Mouse (Mus musculus): ENCODE results near the gene Ccdc153. TPM values are rescaled to one million over a fixed set of nuclear protein-coding genes. Genes with fewer than 3 reads are reported as not detected.

Ccdc153 gene
- polyA plus RNA-seq, 2 experiments: not detected

DNA sequence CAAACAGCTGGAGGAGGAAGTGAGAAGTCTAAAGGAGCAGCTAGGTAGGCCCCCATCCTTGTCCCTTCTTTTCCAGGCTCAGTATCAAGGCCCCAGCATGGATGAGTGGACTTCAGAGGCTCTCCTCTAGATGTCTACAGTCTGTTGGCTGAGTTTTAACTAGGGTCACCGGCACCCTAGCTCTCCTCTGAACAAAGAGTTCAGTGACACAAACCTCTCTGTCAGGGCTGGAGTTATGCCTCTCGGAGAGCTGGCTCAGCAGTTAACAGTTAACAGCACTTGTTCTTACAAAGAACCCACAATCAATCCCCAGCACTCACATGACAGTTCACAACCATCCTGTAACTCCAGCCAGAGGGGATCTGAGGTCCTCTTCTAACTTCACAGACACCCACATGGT lies 3.1 kb downstream of the Ccdc153 start:
- H3K4me2 ChIP-seq (ENCODE audit: low read depth): no peak overlapping the region
- H3K4me3 ChIP-seq (ENCODE audit: insufficient read depth in 1 of 2, low read depth in 2 of 2, low read length in 2 of 2): no peak overlapping the region
- DNase-seq (ENCODE audit: low read depth in 3 of 3, low spot score in 3 of 3): no peak
- ATAC-seq (ENCODE audit: insufficient read depth): no peak
- no peaks in the 10 kb centered on the region; the same call in none of the 2 replicates for H3K27me3 ChIP-seq (ENCODE audit: control insufficient read depth, insufficient read depth, low read length)
- TF ChIP-seq CTCF (IDR thresholded peaks at IDR 0.05; ENCODE audit: low read depth): no peak
- no peak for TF ChIP-seq EP300 (IDR thresholded peaks at IDR 0.05; ENCODE audit: low read depth)
- 59% methylated on average over 2 of the region's 2 CpGs for WGBS (ENCODE audit: insufficient replicate concordance)
- H3K36me3 ChIP-seq (replicated peaks; ENCODE audit: control insufficient read depth, insufficient read depth, low read depth): no peaks in the 10 kb centered on the region
- no peak overlapping the region for H3K27ac ChIP-seq
- H3K9ac ChIP-seq (replicated peaks): no peak overlapping the region
- no peaks in the 10 kb centered on the region for H3K9me3 ChIP-seq (ENCODE audit: control insufficient read depth, low read length)
- H3K4me1 ChIP-seq (replicated peaks; ENCODE audit: control insufficient read depth in 2 of 2, insufficient read depth in 2 of 2, low read length in 1 of 2): no peaks in the 10 kb centered on the region; a peak in 1 of 4 replicates

DNA sequence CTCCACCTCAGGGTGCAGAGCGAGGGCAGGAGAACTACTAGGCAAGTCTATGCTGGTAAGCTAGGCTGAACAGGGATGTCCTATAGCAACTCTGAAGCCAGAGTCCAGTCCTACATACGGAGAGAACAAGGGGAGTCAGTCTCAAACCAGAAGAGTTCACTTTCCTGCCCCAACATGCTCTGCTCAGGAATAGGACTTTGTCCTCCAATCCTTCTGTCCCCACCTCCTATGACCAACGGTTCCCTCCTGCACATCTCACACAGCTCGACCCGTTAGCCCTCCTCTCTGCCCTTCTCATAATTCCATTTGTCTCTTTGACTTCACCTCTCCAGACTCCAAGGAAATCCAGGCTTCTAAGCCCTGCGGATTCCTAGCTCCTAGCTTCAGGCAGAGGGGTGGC lies 7.4 kb downstream of the Ccdc153 start:
- 57% methylated on average over 6 of the region's 6 CpGs for WGBS (ENCODE audit: insufficient replicate concordance)
- no peaks in the 10 kb centered on the region for H3K27me3 ChIP-seq (ENCODE audit: control insufficient read depth, insufficient read depth, low read length)

DNA sequence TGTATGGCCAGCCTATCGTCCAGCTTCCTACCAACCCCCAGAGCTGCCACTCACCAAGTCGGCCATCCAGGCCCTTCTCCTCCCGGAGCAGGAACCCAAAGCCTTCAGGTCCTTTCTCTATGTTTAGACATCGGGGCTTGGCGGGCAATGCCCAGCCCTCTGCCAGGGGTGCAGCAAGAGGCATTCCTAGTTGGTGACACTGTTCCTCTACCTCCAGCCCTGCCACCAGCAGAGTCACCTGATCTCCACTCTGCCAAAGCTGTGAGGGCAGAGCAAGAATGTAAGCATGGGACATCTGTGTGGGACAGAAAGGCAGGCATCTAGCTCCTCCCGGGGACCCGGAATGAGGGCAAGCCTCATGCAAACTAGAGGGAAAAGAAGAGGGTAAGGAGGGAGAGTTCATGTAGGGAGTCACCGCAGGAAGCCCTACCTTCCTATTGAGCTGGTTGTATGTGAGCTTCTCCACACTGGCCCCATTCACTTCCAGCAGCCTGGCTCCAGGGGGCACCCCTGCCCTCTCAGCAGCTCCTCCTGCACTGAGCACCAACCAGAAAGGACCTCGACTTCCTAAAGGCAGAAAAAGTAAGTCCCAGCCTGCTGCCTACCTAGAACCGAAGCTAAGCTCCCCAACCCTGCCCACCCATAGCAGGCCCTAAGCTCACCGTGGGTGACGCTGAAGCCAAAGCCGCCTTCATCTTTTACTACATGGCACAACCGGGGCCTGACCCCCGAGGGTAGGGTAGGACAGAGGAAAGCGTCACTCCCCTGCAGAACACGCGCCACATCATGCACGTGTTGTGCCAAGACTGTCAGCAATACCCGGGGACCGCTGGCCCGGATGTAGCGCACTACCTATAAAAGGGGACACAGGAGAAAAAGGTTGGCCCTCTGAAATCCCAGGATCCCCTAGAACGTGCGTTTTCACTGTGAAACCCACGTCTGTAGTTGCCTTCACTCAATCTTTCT lies 9.0 kb downstream of the Ccdc153 start:
- no peaks in the 10 kb centered on the region for H3K36me3 ChIP-seq (replicated peaks; ENCODE audit: control insufficient read depth, insufficient read depth, low read depth)
- DNase-seq (ENCODE audit: low read depth in 3 of 3, low spot score in 3 of 3) (peak in 1 of 3 experiments; percentile 32), ATAC-seq (ENCODE audit: insufficient read depth) (peak; percentile 66)
- TF ChIP-seq EP300 (IDR thresholded peaks at IDR 0.05; ENCODE audit: low read depth) (no peak), CTCF (IDR thresholded peaks at IDR 0.05; ENCODE audit: low read depth) (peak; percentile 85)
- no peak overlapping the region for H3K4me3 ChIP-seq (ENCODE audit: insufficient read depth in 1 of 2, low read depth in 2 of 2, low read length in 2 of 2)
- no peak overlapping the region for H3K27ac ChIP-seq
- no peaks in the 10 kb centered on the region for H3K27me3 ChIP-seq (ENCODE audit: control insufficient read depth, insufficient read depth, low read length)
- WGBS (ENCODE audit: insufficient replicate concordance): 41% methylated on average over 26 of the region's 26 CpGs
- no peak overlapping the region for H3K9ac ChIP-seq (replicated peaks)
- no peaks in the 10 kb centered on the region for H3K9me3 ChIP-seq (ENCODE audit: control insufficient read depth, low read length)
- H3K4me2 ChIP-seq (ENCODE audit: low read depth): peak overlapping the region; percentile 6; the same call in 1 of the 2 replicates
- peaks cover 0 to 4% of the 10 kb centered on the region in 2 experiments; a peak in 2 of 4 replicates for H3K4me1 ChIP-seq (replicated peaks; ENCODE audit: control insufficient read depth in 2 of 2, insufficient read depth in 2 of 2, low read length in 1 of 2)

More for the DNA sequence above, 7.4 kb downstream of the Ccdc153 start:
- Histone ChIP-seq H3K27ac (no peak overlapping the region), H3K36me3 (replicated peaks; ENCODE audit: control insufficient read depth, insufficient read depth, low read depth) (no peaks in the 10 kb centered on the region), H3K9ac (replicated peaks) (no peak overlapping the region), H3K4me1 (replicated peaks; ENCODE audit: control insufficient read depth in 2 of 2, insufficient read depth in 2 of 2, low read length in 1 of 2) (peaks cover 0 to 4% of the 10 kb centered on the region in 2 experiments; a peak in 2 of 4 replicates), H3K4me2 (ENCODE audit: low read depth) (no peak overlapping the region), H3K9me3 (ENCODE audit: control insufficient read depth, low read length) (no peaks in the 10 kb centered on the region), H3K4me3 (ENCODE audit: insufficient read depth in 1 of 2, low read depth in 2 of 2, low read length in 2 of 2) (no peak overlapping the region)
- DNase-seq (ENCODE audit: low read depth in 3 of 3, low spot score in 3 of 3) (no peak), ATAC-seq (ENCODE audit: insufficient read depth) (no peak)
- TF ChIP-seq CTCF (IDR thresholded peaks at IDR 0.05; ENCODE audit: low read depth) (no peak), EP300 (IDR thresholded peaks at IDR 0.05; ENCODE audit: low read depth) (no peak)

DNA sequence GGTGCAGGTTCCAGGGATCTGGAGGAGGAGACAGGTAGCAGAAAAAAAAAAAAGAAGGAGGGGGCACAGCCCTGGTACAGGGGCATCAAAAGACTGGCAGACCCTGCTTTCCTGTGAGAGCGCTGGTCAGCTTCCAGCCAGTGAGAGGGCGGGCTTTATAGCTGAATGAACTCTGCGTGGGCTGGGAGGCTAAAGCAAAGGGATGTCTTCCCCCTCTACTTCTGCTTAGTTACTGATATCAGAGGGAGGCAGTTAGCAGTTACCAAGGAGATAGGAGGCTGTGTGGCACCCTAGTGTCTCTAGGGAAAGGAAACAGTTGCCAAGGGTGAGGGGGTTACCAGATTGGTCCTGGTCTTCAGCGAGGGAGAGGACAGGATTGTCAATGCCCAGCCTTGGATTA lies 10.0 kb downstream of the Ccdc153 start:
- WGBS (ENCODE audit: insufficient replicate concordance): 32% methylated on average over 4 of the region's 4 CpGs
- H3K4me3 ChIP-seq (ENCODE audit: insufficient read depth in 1 of 2, low read depth in 2 of 2, low read length in 2 of 2): no peak overlapping the region
- H3K9me3 ChIP-seq (ENCODE audit: control insufficient read depth, low read length): no peaks in the 10 kb centered on the region
- TF ChIP-seq EP300 (IDR thresholded peaks at IDR 0.05; ENCODE audit: low read depth) (no peak), CTCF (IDR thresholded peaks at IDR 0.05; ENCODE audit: low read depth) (no peak)
- no peaks in the 10 kb centered on the region for H3K36me3 ChIP-seq (replicated peaks; ENCODE audit: control insufficient read depth, insufficient read depth, low read depth)
- H3K4me1 ChIP-seq (replicated peaks; ENCODE audit: control insufficient read depth in 2 of 2, insufficient read depth in 2 of 2, low read length in 1 of 2): peaks cover 0 to 4% of the 10 kb centered on the region in 2 experiments; a peak in 2 of 4 replicates
- no peak overlapping the region for H3K4me2 ChIP-seq (ENCODE audit: low read depth)
- no peak overlapping the region for H3K27ac ChIP-seq
- H3K9ac ChIP-seq (replicated peaks): no peak overlapping the region
- H3K27me3 ChIP-seq (ENCODE audit: control insufficient read depth, insufficient read depth, low read length): no peaks in the 10 kb centered on the region
- ATAC-seq (ENCODE audit: insufficient read depth) (no peak), DNase-seq (ENCODE audit: low read depth in 3 of 3, low spot score in 3 of 3) (no peak)

- DNase-seq (ENCODE audit: low read depth in 3 of 3, low spot score in 3 of 3): no peak
- 73% methylated on average over 10 of the region's 10 CpGs for whole genome bisulfite sequencing (ENCODE audit: insufficient replicate concordance)
Observed at GRCm38 (mm10) chr9:44251314-44251713, 10.8 kb downstream of the Ccdc153 start, which contains the start of gene Pdzd3. Gene Pdzd3, minus strand, starts transcription at chr9:44251471.

More at GRCm38 (mm10) chr9:44251314-44251713, 10.8 kb downstream of the Ccdc153 start, which contains the start of gene Pdzd3:
- Histone ChIP-seq H3K27ac (no peak within 1 kb of the TSS), H3K27me3 (ENCODE audit: control insufficient read depth, insufficient read depth, low read length) (no peaks in the 10 kb centered on the region), H3K4me1 (replicated peaks; ENCODE audit: control insufficient read depth in 2 of 2, insufficient read depth in 2 of 2, low read length in 1 of 2) (peaks cover 0 to 4% of the 10 kb centered on the region in 2 experiments; a peak in 2 of 4 replicates), H3K9ac (replicated peaks) (no peak within 1 kb of the TSS), H3K4me3 (ENCODE audit: insufficient read depth in 1 of 2, low read depth in 2 of 2, low read length in 2 of 2) (no peak within 1 kb of the TSS), H3K4me2 (ENCODE audit: low read depth) (no peak within 1 kb of the TSS), H3K9me3 (ENCODE audit: control insufficient read depth, low read length) (no peaks in the 10 kb centered on the region), H3K36me3 (replicated peaks; ENCODE audit: control insufficient read depth, insufficient read depth, low read depth) (no peaks in the 10 kb centered on the region)
- ATAC-seq (ENCODE audit: insufficient read depth): no peak
- TF ChIP-seq CTCF (IDR thresholded peaks at IDR 0.05; ENCODE audit: low read depth): no peak
- TF ChIP-seq EP300 (IDR thresholded peaks at IDR 0.05; ENCODE audit: low read depth): no peak

Data from liver, embryonic 14.5 days (tissue).